Mouse (Mus musculus) embryonic facial prominence, embryonic 13.5 days (tissue): ENCODE data around the gene Aldh2. TPM values are rescaled to one million over a fixed set of nuclear protein-coding genes. Genes with fewer than 3 reads are reported as not detected.
"Not testable (repeated sequence)": the region's sequence is repeated elsewhere in the genome, so short reads cannot be mapped to it uniquely, and the experiment has no call there.

ENCODE experiments used
- ATAC-seq: fragments of 200-750 bp; cut with Nextera tagmentation; 2 replicates; pipeline ENCODE4 v1.8.0; 2017; ENCODE audit warnings: low read depth; ENCODE audit not compliant: insufficient number of reproducible peaks, insufficient read depth, low FRiP score, low TSS enrichment
- H3K27ac ChIP-seq: fragments of 300-500 bp; sonication (generic); 2 replicates; pipeline ENCODE4 v1.5.1; 2015; ENCODE audit warnings: moderate library complexity, mild to moderate bottlenecking, inconsistent platforms
- H3K27me3 ChIP-seq: fragments of 300-500 bp; sonication (generic); 2 replicates; pipeline ENCODE4 v1.6.1; 2015; ENCODE audit warnings: mild to moderate bottlenecking, inconsistent platforms
- H3K36me3 ChIP-seq: fragments of 300-500 bp; sonication (generic); 2 replicates; pipeline ENCODE4 v1.6.1; 2015; ENCODE audit warnings: mild to moderate bottlenecking, inconsistent platforms
- H3K4me1 ChIP-seq: fragments of 300-500 bp; sonication (generic); 2 replicates; pipeline ENCODE4 v1.6.1; 2015; ENCODE audit warnings: inconsistent platforms
- H3K4me2 ChIP-seq: fragments of 300-500 bp; sonication (generic); 2 replicates; pipeline ENCODE4 v1.6.1; 2015; ENCODE audit warnings: moderate library complexity, mild to moderate bottlenecking, inconsistent platforms
- H3K4me3 ChIP-seq: fragments of 300-500 bp; sonication (generic); 2 replicates; pipeline ENCODE4 v1.5.1; 2015; ENCODE audit warnings: mild to moderate bottlenecking, inconsistent platforms
- H3K9ac ChIP-seq: fragments of 300-500 bp; sonication (generic); 2 replicates; pipeline ENCODE4 v1.6.1; 2015; ENCODE audit warnings: mild to moderate bottlenecking, inconsistent platforms
- H3K9me3 ChIP-seq: fragments of 300-500 bp; sonication (generic); 2 replicates; pipeline ENCODE4 v1.6.1; 2016; ENCODE audit warnings: inconsistent platforms
- WGBS: fragments of 180-500 bp; shearing (Covaris S2); methylation state at CpG from one replicate; pipeline ENCODE4 v1.1.7; 2015; ENCODE audit warnings: mixed read lengths; 5-methylcytosine and 5-hydroxymethylcytosine counted together
- polyA plus RNA-seq: library from polyadenylated mRNA; unstranded; fragments of >200 nt; fragmentation: Nextera tagmentation; extraction: Ambion mirVana; gene quantifications from 2 replicates; pipeline ENCODE4 v1.2.1, GENCODE M21; 2015

Aldh2 gene
- polyA plus RNA-seq, 1 experiment from 2014 or later = 259 TPM

GRCm38 (mm10) chr5:121519758-121520157, 73.9 kb downstream of the Aldh2 start:
- H3K36me3 ChIP-seq = peaks cover 55% of the 10 kb centered on the region
- H3K4me2 ChIP-seq, ATAC-seq, H3K9me3 ChIP-seq, H3K9ac ChIP-seq, H3K4me1 ChIP-seq, H3K4me3 ChIP-seq, H3K27ac ChIP-seq, H3K27me3 ChIP-seq: not testable (repeated sequence)
- 93% methylated on average over 11 of the region's 17 CpGs for WGBS

DNA sequence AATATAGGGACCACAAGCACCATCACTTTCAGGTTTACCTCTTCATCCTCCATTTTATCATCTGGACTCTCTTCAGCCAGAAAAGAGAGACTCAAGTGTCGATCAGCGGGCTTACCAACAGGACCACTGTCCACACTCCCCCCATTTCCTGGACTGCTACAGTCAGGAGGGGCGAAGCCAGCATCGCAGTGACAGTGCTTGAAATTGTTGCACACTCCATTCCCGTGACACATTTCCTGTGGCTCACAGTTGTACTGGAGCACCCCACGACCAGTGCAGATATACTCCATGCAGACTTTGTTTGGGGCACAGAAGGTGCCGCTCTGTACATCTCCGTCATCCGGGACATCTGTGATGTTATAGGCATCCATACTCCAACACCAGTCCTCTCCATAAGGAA, 74.6 kb downstream of the Aldh2 start:
- no peaks in the 10 kb centered on the region for H3K9me3 ChIP-seq
- WGBS = 89% methylated on average over 9 of the region's 9 CpGs
- ATAC-seq = no peak

More for the DNA sequence above, 74.6 kb downstream of the Aldh2 start:
- Histone ChIP-seq H3K9ac (no peak overlapping the region), H3K36me3 (peaks cover 47% of the 10 kb centered on the region), H3K4me1 (no peaks in the 10 kb centered on the region), H3K4me3 (no peak overlapping the region), H3K27me3 (no peaks in the 10 kb centered on the region), H3K4me2 (no peak overlapping the region), H3K27ac (no peak overlapping the region)

Other genes starting within 250 kb of the Aldh2 start
- gene Trafd1, start 208.2 kb downstream of the Aldh2 start, polyA plus RNA-seq = 74.6 and 80.7 TPM in 2 replicates
- gene Naa25, start 195.9 kb downstream of the Aldh2 start, polyA plus RNA-seq = 39.2 and 40.8 TPM in 2 replicates
- gene Tmem116, start 141.9 kb downstream of the Aldh2 start, polyA plus RNA-seq = 1.3 TPM in 2 replicates
- gene Erp29, start 141.3 kb downstream of the Aldh2 start, polyA plus RNA-seq = 160 TPM in 2 replicates
- not detected in 2 replicates for gene Adam1b, start 90.4 kb downstream of the Aldh2 start, polyA plus RNA-seq
- 2.3 and 2.5 TPM in 2 replicates for gene Adam1a, start 48.3 kb downstream of the Aldh2 start, polyA plus RNA-seq
- not detected in 2 replicates for gene Gm42878, start 48.3 kb downstream of the Aldh2 start, polyA plus RNA-seq
- gene Mapkapk5, start 47.9 kb downstream of the Aldh2 start, polyA plus RNA-seq = 49.4 and 55.2 TPM in 2 replicates
- gene Acad12, start 25.1 kb upstream of the Aldh2 start, polyA plus RNA-seq = 1.2 and 1.9 TPM in 2 replicates
- 1.9 and 2.1 TPM in 2 replicates for gene Acad10, start 66.7 kb upstream of the Aldh2 start, polyA plus RNA-seq
- 44.5 and 44.7 TPM in 2 replicates for gene Brap, start 66.7 kb upstream of the Aldh2 start, polyA plus RNA-seq
- gene Atxn2, start 117.5 kb upstream of the Aldh2 start, polyA plus RNA-seq = 53.2 and 69.2 TPM in 2 replicates
- gene Sh2b3, start 243.8 kb upstream of the Aldh2 start, polyA plus RNA-seq = 11.3 and 12.2 TPM in 2 replicates